Mouse (Mus musculus) cerebellum, adult 8-10 months (tissue): ENCODE measurements around the gene Tspan18.

Experiments used
- DNase-seq: peaks from one replicate; pipeline ENCODE4 v3.0.0; 2022

The Tspan18 gene

GRCm38 (mm10) chr2:93177668-93178312, 156.5 kb downstream of the Tspan18 start:
- DNase-seq: no peak

- DNase-seq: no peak
Measured at GRCm38 (mm10) chr2:93176871-93177667, 157.2 kb downstream of the Tspan18 start.

GRCm38 (mm10) chr2:93176193-93176798, 158.0 kb downstream of the Tspan18 start:
- DNase-seq: no peak

- no peak for DNase-seq
Measured at GRCm38 (mm10) chr2:93175721-93176120, 158.6 kb downstream of the Tspan18 start.

- DNase-seq: no peak
Measured at GRCm38 (mm10) chr2:93175278-93175677, 159.0 kb downstream of the Tspan18 start.

DNA sequence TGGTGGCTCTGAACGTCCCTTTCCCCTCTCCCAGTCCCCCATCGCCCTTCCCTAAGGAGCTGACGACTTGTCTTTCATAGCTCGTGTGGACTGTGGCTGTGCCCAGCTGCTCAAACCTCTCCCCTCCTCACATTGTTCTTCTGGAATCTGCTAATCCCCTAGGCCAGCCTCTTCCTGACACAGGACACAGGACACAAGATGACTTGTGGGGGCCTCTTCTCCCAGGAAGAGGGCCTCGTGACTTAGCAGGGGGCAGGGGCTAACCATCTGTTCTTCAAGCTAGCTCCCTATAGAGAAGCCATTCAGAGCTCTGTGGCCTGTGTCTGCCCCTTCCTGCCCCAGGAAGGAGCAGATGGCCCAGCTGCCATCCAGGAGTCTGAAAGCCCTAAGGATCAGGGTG, 160.1 kb downstream of the Tspan18 start:
- DNase-seq: no peak

GRCm38 (mm10) chr2:93172460-93172859, 161.8 kb downstream of the Tspan18 start:
- DNase-seq: no peak

DNA sequence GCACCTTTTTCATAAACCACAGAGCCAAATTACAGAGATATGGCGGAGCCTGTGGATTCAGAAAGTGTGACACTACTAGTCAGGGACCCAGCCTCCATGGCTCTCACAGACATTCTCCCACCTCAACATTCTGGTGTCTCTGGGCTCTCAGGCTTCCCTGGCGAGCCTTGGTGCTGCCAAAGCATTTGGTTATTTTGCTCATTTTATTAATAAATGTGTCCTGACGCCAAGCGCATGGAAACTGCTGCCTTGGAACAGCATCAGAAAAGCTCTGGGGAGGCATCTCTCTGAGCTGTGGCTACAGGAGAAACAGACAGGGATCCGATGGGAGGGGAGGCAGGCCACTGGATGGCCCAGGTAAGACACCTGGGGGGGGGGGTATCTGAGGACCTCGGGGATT, 162.4 kb downstream of the Tspan18 start:
- DNase-seq: no peak

GRCm38 (mm10) chr2:93170845-93171200, 163.5 kb downstream of the Tspan18 start:
- DNase-seq: no peak

DNA sequence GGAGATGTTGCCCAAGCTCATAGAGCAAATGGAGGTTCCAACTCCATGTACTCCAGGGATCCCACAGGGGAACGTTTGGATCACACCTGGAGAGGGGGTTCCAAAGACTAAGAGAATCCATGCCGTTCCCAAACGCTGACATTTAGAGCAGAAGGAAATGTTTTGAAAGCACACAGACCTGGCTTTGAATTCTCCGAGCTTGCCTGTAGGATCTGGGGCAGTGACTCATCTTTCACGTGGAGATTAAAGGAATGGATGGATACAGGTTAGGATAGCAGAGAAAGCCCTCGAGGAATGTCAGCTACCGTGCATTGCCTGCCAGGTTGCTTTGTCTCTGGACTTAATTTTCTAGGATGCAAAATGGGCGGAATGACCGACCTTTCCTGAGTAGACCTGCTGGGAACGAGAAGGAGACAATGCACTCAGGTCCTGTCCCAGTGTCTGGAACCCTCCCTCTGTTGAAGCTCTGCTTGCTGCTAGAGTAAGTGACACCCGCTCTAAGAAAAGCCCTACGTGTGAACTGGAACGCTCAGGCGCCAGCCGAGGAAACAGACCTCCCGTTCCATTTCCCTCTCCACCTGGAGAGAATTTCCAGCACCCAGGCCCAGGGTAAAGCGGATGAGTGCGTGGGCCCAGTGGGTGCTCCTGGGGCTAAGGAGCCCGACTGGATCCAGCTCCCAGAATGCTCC, 164.0 kb downstream of the Tspan18 start:
- DNase-seq: no peak

- no peak for DNase-seq
Measured at GRCm38 (mm10) chr2:93166734-93167406, 167.4 kb downstream of the Tspan18 start.

GRCm38 (mm10) chr2:93166295-93166694, 168.0 kb downstream of the Tspan18 start:
- DNase-seq: no peak

GRCm38 (mm10) chr2:93163750-93164335, 170.5 kb downstream of the Tspan18 start:
- no peak for DNase-seq

- no peak for DNase-seq
Measured at GRCm38 (mm10) chr2:93163317-93163716, 171.0 kb downstream of the Tspan18 start.

DNA sequence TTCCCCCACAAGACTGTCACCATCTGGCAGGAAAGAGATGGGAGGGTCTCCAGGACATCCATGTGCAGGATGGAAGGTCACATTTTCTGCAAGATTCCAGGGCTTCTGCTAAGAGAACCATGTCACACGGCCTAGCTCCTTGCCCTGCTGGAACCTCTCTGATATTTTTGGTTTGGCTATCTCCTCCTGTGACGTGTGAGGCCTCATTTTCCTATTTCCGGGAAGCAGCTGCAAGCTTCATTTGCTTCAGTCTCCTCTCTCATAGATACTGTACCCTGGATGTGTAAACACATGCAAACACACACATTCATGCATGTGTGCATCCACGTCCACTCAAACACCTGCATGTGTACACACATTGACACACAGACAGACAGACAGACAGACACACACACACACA, 171.5 kb downstream of the Tspan18 start:
- no peak for DNase-seq

- DNase-seq: no peak
Measured at GRCm38 (mm10) chr2:93161914-93162664, 172.2 kb downstream of the Tspan18 start.

DNA sequence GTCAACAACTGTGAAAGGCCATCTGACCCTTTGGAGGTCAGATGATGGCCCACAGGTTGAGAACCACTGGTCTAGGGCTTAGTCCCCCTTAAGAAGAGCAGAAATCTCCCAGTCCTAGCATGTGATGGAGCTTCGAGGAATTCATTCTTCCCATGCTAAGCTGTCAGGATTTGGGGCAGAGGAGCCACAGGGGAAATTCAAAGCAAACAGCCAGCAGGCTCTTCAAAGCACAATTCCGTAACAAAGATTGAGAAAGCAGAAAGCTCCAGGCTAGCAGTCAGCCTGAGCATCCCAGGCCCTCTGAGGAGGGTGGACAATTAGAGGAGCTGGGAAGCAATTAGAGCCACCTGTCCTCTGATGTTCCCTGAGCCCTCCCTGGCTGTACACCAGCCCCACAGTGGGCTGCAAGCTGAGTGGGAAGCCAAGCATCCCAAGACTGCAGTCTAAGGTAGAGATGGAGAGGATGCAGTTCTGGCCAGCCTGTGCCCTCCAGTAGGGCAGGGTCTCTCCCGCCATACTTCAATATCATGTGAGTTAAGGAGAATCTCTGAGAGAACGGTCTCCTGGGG, 173.8 kb downstream of the Tspan18 start:
- no peak for DNase-seq

GRCm38 (mm10) chr2:93154486-93155032, 179.7 kb downstream of the Tspan18 start:
- no peak for DNase-seq

DNA sequence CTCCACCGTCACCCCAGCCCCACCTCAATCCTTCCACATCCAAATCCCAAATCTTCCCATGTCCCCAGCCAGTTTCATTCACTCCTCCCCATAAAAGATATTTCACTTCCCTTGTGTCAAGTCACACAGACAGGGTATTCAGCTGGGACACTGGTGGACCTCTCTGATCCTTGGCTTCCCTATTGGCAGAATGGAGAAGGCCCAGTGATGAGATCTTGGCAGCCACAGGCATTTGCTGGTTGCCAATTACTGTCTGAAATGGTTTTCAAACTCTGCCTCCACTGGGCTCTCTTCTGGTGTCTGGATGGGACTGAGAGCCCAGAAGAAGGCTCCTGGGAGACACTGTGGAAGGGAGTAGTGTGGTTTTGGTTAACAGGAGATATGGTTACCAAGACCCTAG, 180.5 kb downstream of the Tspan18 start:
- DNase-seq: no peak

GRCm38 (mm10) chr2:93152883-93153491, 181.3 kb downstream of the Tspan18 start:
- peak; percentile 90 for DNase-seq

DNA sequence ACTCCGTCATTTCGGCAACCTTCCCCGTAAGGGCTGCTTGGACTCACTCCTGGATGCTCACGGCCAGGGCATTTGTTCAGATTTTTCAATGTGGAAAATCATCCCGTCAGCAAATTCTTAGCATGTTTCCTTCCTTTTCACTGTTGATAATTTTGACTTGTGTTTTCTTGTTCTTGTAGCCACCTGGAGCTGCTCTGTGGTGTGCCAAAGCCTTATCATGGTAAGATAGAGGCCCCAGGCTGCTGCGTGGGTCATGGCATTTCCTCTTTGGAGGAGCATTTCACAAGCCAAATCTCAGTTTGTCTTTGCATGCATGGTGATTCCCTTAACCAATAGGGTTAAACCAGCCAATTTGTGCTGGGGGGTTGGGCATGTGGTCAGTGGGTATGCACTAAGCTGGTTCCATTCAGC, 182.1 kb downstream of the Tspan18 start:
- peak; percentile 59 for DNase-seq
